9 mouse cellular contexts compared by ENCODE assay signal in genomic region chr7:37769004-37769403, GRCm38 (mm10). TPM values are rescaled to one million over a fixed set of nuclear protein-coding genes. Genes with fewer than 3 reads are reported as not detected.
DNase-seq lines count a peak whose midpoint lies in the region; ATAC-seq lines count a peak whose summit lies in the region.
"Had no signal": no experiment of that assay in that cellular context is flagged by ENCODE, and none has a peak within 500 bp of the region (broad histone marks: within the 10 kb centered on the region; RNA-seq: fewer than 3 reads in every experiment).

No protein-coding gene starts in this region.

- peak; percentile 38 for DNase-seq in adrenal gland, adult 2 months
- DNase-seq in adrenal gland, adult 8-10 months = no peak
- DNase-seq in right cerebral cortex, postnatal 14 days = peak; percentile 16
- DNase-seq in right cerebral cortex, adult 18-20 months = no peak
- DNase-seq in midbrain, embryonic 10.5 days (ENCODE audit: low spot score) = peak; percentile 58
- no peak for DNase-seq in spleen, postnatal 4 days (ENCODE audit: low spot score in 2 of 2)
- DNase-seq in layer of hippocampus, adult 11-12 months (ENCODE audit: low spot score) = no peak

- 1% methylated on average over 28 of the region's 28 CpGs for WGBS in heart, embryonic 16.5 days
- under 1% methylated on average over 28 of the region's 28 CpGs for WGBS in midbrain, embryonic 10.5 days

- H3K9ac ChIP-seq in heart, embryonic 16.5 days (ENCODE audit: low read length) = peak overlapping the region; percentile 42
- H3K9ac ChIP-seq: liver, embryonic 14.5 days had no signal

- H3K36me3 ChIP-seq in heart, embryonic 16.5 days (ENCODE audit: control insufficient read depth, insufficient read depth) = no peaks in the 10 kb centered on the region
- H3K36me3 ChIP-seq in midbrain, embryonic 10.5 days = no peaks in the 10 kb centered on the region

- no peak for ATAC-seq in heart, embryonic 16.5 days (replicated peaks; ENCODE audit: extremely low read depth, insufficient read depth, low FRiP score)

- peak overlapping the region; percentile 96 for H3K4me2 ChIP-seq in heart, embryonic 16.5 days (ENCODE audit: low read depth, low read length)

- H3K4me3 ChIP-seq in heart, embryonic 16.5 days (ENCODE audit: low read length) = peak overlapping the region; percentile 71
- H3K4me3 ChIP-seq in midbrain, embryonic 10.5 days = peak overlapping the region; percentile 84

- H3K27me3 ChIP-seq in heart, embryonic 16.5 days (ENCODE audit: control insufficient read depth, insufficient read depth, low read length) = peaks cover 43% of the 10 kb centered on the region
- peaks cover 34% of the 10 kb centered on the region for H3K27me3 ChIP-seq in midbrain, embryonic 10.5 days (ENCODE audit: low read depth, poor library complexity, severe bottlenecking)

- H3K4me1 ChIP-seq in heart, embryonic 16.5 days (ENCODE audit: control insufficient read depth, insufficient read depth, low read length) = peaks cover 7% of the 10 kb centered on the region
- peaks cover 63% of the 10 kb centered on the region for H3K4me1 ChIP-seq in midbrain, embryonic 10.5 days

- H3K9me3 ChIP-seq in heart, embryonic 16.5 days (replicated peaks; ENCODE audit: control insufficient read depth, low read length) = no peaks in the 10 kb centered on the region
- H3K9me3 ChIP-seq in midbrain, embryonic 10.5 days (replicated peaks) = no peaks in the 10 kb centered on the region

- H3K27ac ChIP-seq in heart, embryonic 16.5 days (ENCODE audit: low read length) = no peak overlapping the region
- peak overlapping the region; percentile 98 for H3K27ac ChIP-seq in midbrain, embryonic 10.5 days (replicated peaks)
- H3K27ac ChIP-seq: liver, embryonic 14.5 days had no signal

RNA-seq across cellular contexts. Expression of gene Zfp536, which starts 4.4 kb away (rescaled TPM):
- total RNA-seq in adrenal gland, adult 2 months (2021) = 1 to 10 TPM; 5.2 to 8.4 TPM
- polyA plus RNA-seq in adrenal gland, adult 2 months (2012; rRNA removed) = 1.00 and 1.2 TPM in 2 replicates
- total RNA-seq in adrenal gland, adult 8-10 months (2022) = 10 to 100 TPM in 2 of 4 experiments, 1 to 10 TPM in 2; 6.8 to 19.8 (median 9.5) TPM
- 4.7 and 5.8 TPM in 2 replicates for polyA plus RNA-seq in heart, embryonic 16.5 days (2015; fragmentation: Nextera tagmentation; extraction: Ambion mirVana)
- polyA plus RNA-seq in midbrain, embryonic 10.5 days (2016; fragmentation: Nextera tagmentation; extraction: Ambion mirVana) = 31.0 and 40.3 TPM in 2 replicates
- polyA plus RNA-seq: liver, embryonic 14.5 days had no signal

Comparison
In these comparisons a context has a peak if more than half of its experiments do, and no peak if none do; other contexts are left out.
1. DNase-seq: peak in adrenal gland, adult 2 months (single experiment), right cerebral cortex, postnatal 14 days (single experiment) and midbrain, embryonic 10.5 days (single experiment); none in adrenal gland, adult 8-10 months (single experiment), right cerebral cortex, adult 18-20 months (single experiment), spleen, postnatal 4 days (0 of 2) and layer of hippocampus, adult 11-12 months (single experiment).